Comparison of ENCODE assay signal across 9 mouse cellular contexts in genomic region chr4:76447396-76447795, GRCm38 (mm10).
DNase-seq lines count a peak whose midpoint lies in the region; ATAC-seq and TF ChIP-seq lines count a peak whose summit lies in the region.
"Had no signal": no experiment of that assay in that cellular context is flagged by ENCODE, and none has a peak within 500 bp of the region (broad histone marks: within the 10 kb centered on the region; RNA-seq: fewer than 3 reads in every experiment).

No protein-coding gene starts in this region.

- peak; percentile 37 to 60 for DNase-seq in cerebellum, postnatal 10 days
- no peak for DNase-seq in cerebellum, adult 11 months
- DNase-seq in layer of hippocampus, adult 2 months (ENCODE audit: low spot score in 2 of 2), result no peak
- no peak for DNase-seq in layer of hippocampus, postnatal 10 days (ENCODE audit: low spot score in 2 of 2)
- peak; percentile 79 for DNase-seq in midbrain, postnatal 0 days (ENCODE audit: low spot score)
- DNase-seq in thymus, postnatal 0 days (ENCODE audit: low spot score), result no peak
- no peak for DNase-seq in heart, postnatal 10 days

- peak overlapping the region; percentile 88 for H3K4me2 ChIP-seq in forebrain, embryonic 16.5 days (ENCODE audit: low read length)
- peak overlapping the region; percentile 73 for H3K4me2 ChIP-seq in midbrain, postnatal 0 days (ENCODE audit: low read depth, low read length, poor library complexity, severe bottlenecking)

- H3K4me1 ChIP-seq in forebrain, embryonic 16.5 days (replicated peaks; ENCODE audit: control insufficient read depth, insufficient read depth, low read length), result peaks cover 2% of the 10 kb centered on the region; the same call in 1 of the 2 replicates
- no peaks in the 10 kb centered on the region for H3K4me1 ChIP-seq in midbrain, postnatal 0 days (ENCODE audit: insufficient read depth, low read length)

- 0 out of 2 replicates have a peak overlapping the region, but pooled peaks have one; percentile 81 for H3K27ac ChIP-seq in layer of hippocampus, adult 2 months
- H3K27ac ChIP-seq in forebrain, embryonic 16.5 days (ENCODE audit: low read length), result no peak overlapping the region
- H3K27ac ChIP-seq in midbrain, postnatal 0 days (ENCODE audit: low read depth, low read length), result no peak overlapping the region
- H3K27ac ChIP-seq: liver, embryonic 14.5 days had no signal

- peak overlapping the region; percentile 88; the same call in 1 of the 2 replicates for H3K4me3 ChIP-seq in layer of hippocampus, adult 2 months
- H3K4me3 ChIP-seq in forebrain, embryonic 16.5 days (replicated peaks; ENCODE audit: low read length), result peak overlapping the region; percentile 24; the same call in 1 of the 2 replicates
- peak overlapping the region; percentile 89 for H3K4me3 ChIP-seq in midbrain, postnatal 0 days (ENCODE audit: low read depth, low read length)

- no peak overlapping the region for H3K9ac ChIP-seq in forebrain, embryonic 16.5 days (replicated peaks; ENCODE audit: low read depth, low read length)
- no peak overlapping the region for H3K9ac ChIP-seq in midbrain, postnatal 0 days (replicated peaks; ENCODE audit: low read length, poor library complexity, severe bottlenecking)
- H3K9ac ChIP-seq: liver, embryonic 14.5 days had no signal

- no peaks in the 10 kb centered on the region for H3K36me3 ChIP-seq in forebrain, embryonic 16.5 days (ENCODE audit: control insufficient read depth, insufficient read depth)
- H3K36me3 ChIP-seq in midbrain, postnatal 0 days (ENCODE audit: insufficient read depth, low read length), result no peaks in the 10 kb centered on the region

- H3K27me3 ChIP-seq in forebrain, embryonic 16.5 days (replicated peaks; ENCODE audit: control insufficient read depth, insufficient read depth, low read length), result no peaks in the 10 kb centered on the region
- no peaks in the 10 kb centered on the region for H3K27me3 ChIP-seq in midbrain, postnatal 0 days (ENCODE audit: insufficient read depth, low read length)

- no peak for ATAC-seq in forebrain, embryonic 16.5 days
- ATAC-seq in midbrain, postnatal 0 days (ENCODE audit: low FRiP score), result no peak

- intact Hi-C loops in heart, postnatal 10 days (cut with DNase I), result loop anchor here (5.0 kb wide), 1 partner anchor 1380 kb away; no protein-coding TSS in a partner anchor

- no peaks in the 10 kb centered on the region for H3K9me3 ChIP-seq in forebrain, embryonic 16.5 days (ENCODE audit: control insufficient read depth, low read length)
- H3K9me3 ChIP-seq in midbrain, postnatal 0 days (ENCODE audit: low read length), result no peaks in the 10 kb centered on the region

- peak; percentile 87 for TF ChIP-seq CTCF in layer of hippocampus, adult 2 months (conservative IDR thresholded peaks at IDR 0.05)
- TF ChIP-seq CTCF in midbrain, postnatal 0 days (IDR thresholded peaks at IDR 0.05), result peak; percentile 81

Comparison
In these comparisons a context has a peak if more than half of its experiments do, and no peak if none do; other contexts are left out.
1. DNase-seq: peak in cerebellum, postnatal 10 days (2 of 2) and midbrain, postnatal 0 days (single experiment); none in cerebellum, adult 11 months (single experiment), layer of hippocampus, adult 2 months (0 of 2), layer of hippocampus, postnatal 10 days (0 of 2), thymus, postnatal 0 days (single experiment) and heart, postnatal 10 days (0 of 2).
2. H3K4me3 ChIP-seq: peak in every context shown above with its lines; median percentile 89 in midbrain, postnatal 0 days; 88 in layer of hippocampus, adult 2 months; 24 in forebrain, embryonic 16.5 days.